Mouse (Mus musculus) limb, embryonic 15.5 days (tissue): Measurements from ENCODE around the gene Olfr1019. TPM values are rescaled to one million over a fixed set of nuclear protein-coding genes. Genes with fewer than 3 reads are reported as not detected.

ENCODE experiments used
- ATAC-seq: fragments of 200-750 bp; cut with Nextera tagmentation; 2 replicates; pipeline ENCODE4 v1.8.0; 2017; ENCODE audit warnings: low read depth, moderate TSS enrichment; ENCODE audit not compliant: insufficient number of reproducible peaks, low FRiP score, low TSS enrichment
- H3K27ac ChIP-seq: fragments of 300-500 bp; sonication (generic); 2 replicates; pipeline ENCODE4 v1.5.1; 2015; ENCODE audit warnings: moderate library complexity, mild to moderate bottlenecking, inconsistent platforms
- H3K27me3 ChIP-seq: fragments of 300-500 bp; sonication (generic); 2 replicates; pipeline ENCODE4 v1.6.1; 2015; ENCODE audit warnings: inconsistent platforms
- H3K36me3 ChIP-seq: fragments of 300-500 bp; sonication (generic); 2 replicates; pipeline ENCODE4 v1.6.1; 2015; ENCODE audit warnings: inconsistent platforms
- H3K4me1 ChIP-seq: fragments of 300-500 bp; sonication (generic); 2 replicates; pipeline ENCODE4 v1.6.1; 2015; ENCODE audit warnings: inconsistent platforms
- H3K4me2 ChIP-seq: fragments of 300-500 bp; sonication (generic); 2 replicates; pipeline ENCODE4 v1.6.1; 2015; ENCODE audit warnings: mild to moderate bottlenecking, inconsistent platforms
- H3K4me3 ChIP-seq: fragments of 300-500 bp; sonication (generic); 2 replicates; pipeline ENCODE4 v1.5.1; 2015; ENCODE audit warnings: mild to moderate bottlenecking, inconsistent platforms
- H3K9ac ChIP-seq: fragments of 300-500 bp; sonication (generic); 2 replicates; pipeline ENCODE4 v1.6.1; 2015; ENCODE audit warnings: inconsistent platforms
- H3K9me3 ChIP-seq: fragments of 300-500 bp; sonication (generic); 2 replicates; pipeline ENCODE4 v1.6.1; 2016; ENCODE audit warnings: inconsistent platforms
- WGBS: fragments of 180-500 bp; shearing (Covaris S2); methylation state at CpG from one replicate; pipeline ENCODE4 v1.1.7; 2015; 5-methylcytosine and 5-hydroxymethylcytosine counted together
- polyA plus RNA-seq: library from polyadenylated mRNA; unstranded; fragments of >200 nt; fragmentation: Nextera tagmentation; extraction: Ambion mirVana; gene quantifications from 2 replicates; pipeline ENCODE4 v1.2.1, GENCODE M21; 2015

The Olfr1019 gene
- not detected in 2 replicates for polyA plus RNA-seq

DNA sequence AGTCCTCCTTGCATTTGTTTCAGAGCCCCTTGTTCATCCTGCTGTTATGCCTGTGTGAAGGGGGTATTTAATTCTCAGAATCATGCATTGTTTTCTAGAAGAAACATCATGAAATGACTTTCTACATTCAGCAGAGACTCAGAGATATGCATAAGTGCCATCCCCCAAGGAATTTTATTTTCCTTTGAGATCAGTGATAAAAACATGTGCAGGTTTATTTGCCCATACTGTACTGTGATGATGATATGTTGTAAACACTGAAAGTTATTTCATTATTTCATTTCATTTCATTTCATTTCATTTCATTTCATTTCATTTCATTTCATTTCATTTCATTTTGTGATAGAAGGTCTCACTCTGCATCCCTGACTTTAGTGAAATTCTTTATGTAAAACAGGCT is at the start of gene Olfr1019:
Gene Olfr1019 (minus strand): TSS at position 101 of the 400 bp plus-strand sequence.
- no peak within 1 kb of the TSS for H3K27ac ChIP-seq

GRCm38 (mm10) chr2:85885340-85885739 is 40.1 kb upstream of the Olfr1019 start, which contains the start of gene Olfr1023:
Gene Olfr1023, plus strand, starts transcription at chr2:85885640.
- H3K4me1 ChIP-seq: no peaks in the 10 kb centered on the region
- no peak within 1 kb of the TSS for H3K27ac ChIP-seq
- H3K27me3 ChIP-seq: no peaks in the 10 kb centered on the region
- no peak for ATAC-seq
- H3K4me3 ChIP-seq: no peak within 1 kb of the TSS
- no peaks in the 10 kb centered on the region for H3K9me3 ChIP-seq
- WGBS: 79% methylated on average over 2 of the region's 2 CpGs
- H3K36me3 ChIP-seq: no peaks in the 10 kb centered on the region
- H3K9ac ChIP-seq: no peak within 1 kb of the TSS
- no peak within 1 kb of the TSS for H3K4me2 ChIP-seq

More for the DNA sequence above, at the start of gene Olfr1019:
- Histone ChIP-seq H3K4me2 (no peak within 1 kb of the TSS), H3K27me3 (no peaks in the 10 kb centered on the region), H3K4me3 (no peak within 1 kb of the TSS), H3K9ac (no peak within 1 kb of the TSS), H3K36me3 (no peaks in the 10 kb centered on the region), H3K4me1 (no peaks in the 10 kb centered on the region), H3K9me3 (no peaks in the 10 kb centered on the region)
- ATAC-seq: no peak

DNA sequence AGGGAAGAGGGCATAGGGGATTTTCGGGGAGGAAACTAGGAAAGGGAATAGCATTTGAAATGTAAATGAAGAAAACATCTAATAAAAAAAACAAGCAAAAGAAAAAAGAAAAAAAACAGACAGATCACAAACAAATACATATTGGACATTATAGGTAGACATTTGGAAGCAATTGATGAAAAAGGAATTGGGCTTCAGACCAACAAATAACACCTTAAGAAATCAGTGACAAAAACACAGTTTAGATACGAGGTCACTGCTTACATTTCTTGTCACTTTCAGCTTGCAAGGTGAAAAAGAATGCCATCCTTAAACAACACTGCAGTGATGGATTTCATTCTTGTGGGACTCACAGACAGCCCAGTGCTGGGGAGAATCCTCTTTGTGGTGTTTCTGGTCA is 23.0 kb upstream of the Olfr1019 start, which contains the start of gene Olfr1022:
Gene Olfr1022 (plus strand): TSS at position 301 of the 400 bp plus-strand sequence.
- H3K4me3 ChIP-seq: no peak within 1 kb of the TSS
- H3K27ac ChIP-seq: no peak within 1 kb of the TSS
- H3K4me2 ChIP-seq: no peak within 1 kb of the TSS
- no peaks in the 10 kb centered on the region for H3K4me1 ChIP-seq
- H3K9me3 ChIP-seq: no peaks in the 10 kb centered on the region
- no peaks in the 10 kb centered on the region for H3K36me3 ChIP-seq
- H3K27me3 ChIP-seq: no peaks in the 10 kb centered on the region
- no peak within 1 kb of the TSS for H3K9ac ChIP-seq
- WGBS: 43% methylated on average over 2 of the region's 2 CpGs
- ATAC-seq: no peak

GRCm38 (mm10) chr2:85846730-85847129 is 1.4 kb upstream of the Olfr1019 start, which contains the start of gene Olfr1020:
Gene Olfr1020, plus strand, starts transcription at chr2:85847030.
- no peak for ATAC-seq
- 75% methylated on average over 1 of the region's 1 CpGs for WGBS
- no peaks in the 10 kb centered on the region for H3K36me3 ChIP-seq
- H3K4me1 ChIP-seq: no peaks in the 10 kb centered on the region
- no peak within 1 kb of the TSS for H3K27ac ChIP-seq
- H3K9ac ChIP-seq: no peak within 1 kb of the TSS
- no peaks in the 10 kb centered on the region for H3K27me3 ChIP-seq
- no peaks in the 10 kb centered on the region for H3K9me3 ChIP-seq
- no peak within 1 kb of the TSS for H3K4me3 ChIP-seq
- H3K4me2 ChIP-seq: no peak within 1 kb of the TSS

DNA sequence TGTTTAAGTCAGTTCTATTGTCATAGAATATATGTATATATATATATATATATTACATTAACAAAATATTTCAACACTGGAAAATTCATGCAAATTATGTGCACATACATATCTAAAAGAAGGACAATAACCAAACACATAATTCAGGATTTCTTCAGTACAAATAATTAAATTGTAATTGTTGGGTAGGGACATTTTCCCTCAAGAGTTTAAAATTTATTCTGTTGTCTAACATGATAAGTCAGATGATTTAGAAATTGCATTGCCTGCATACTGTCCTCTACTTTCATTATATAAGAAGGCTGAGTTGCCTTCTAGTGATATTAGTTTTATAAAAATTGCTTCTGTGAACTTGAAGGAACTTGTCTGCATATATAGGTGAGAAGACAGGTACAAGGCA is 27.1 kb downstream of the Olfr1019 start, which contains the start of gene Olfr1018:
Gene Olfr1018 (plus strand): TSS at position 301 of the 400 bp plus-strand sequence.
- Histone ChIP-seq H3K27ac (no peak within 1 kb of the TSS), H3K4me1 (no peaks in the 10 kb centered on the region), H3K27me3 (no peaks in the 10 kb centered on the region), H3K4me3 (no peak within 1 kb of the TSS), H3K4me2 (no peak within 1 kb of the TSS), H3K9me3 (no peaks in the 10 kb centered on the region), H3K9ac (no peak within 1 kb of the TSS), H3K36me3 (no peaks in the 10 kb centered on the region)
- ATAC-seq: no peak

GRCm38 (mm10) chr2:85804501-85804900 is 40.8 kb downstream of the Olfr1019 start:
- Histone ChIP-seq H3K4me2 (no peak overlapping the region), H3K4me3 (no peak overlapping the region), H3K9ac (no peak overlapping the region), H3K9me3 (no peaks in the 10 kb centered on the region), H3K36me3 (no peaks in the 10 kb centered on the region), H3K27ac (no peak overlapping the region), H3K4me1 (no peaks in the 10 kb centered on the region), H3K27me3 (no peaks in the 10 kb centered on the region)
- 53% methylated on average over 4 of the region's 4 CpGs for WGBS
- no peak for ATAC-seq

DNA sequence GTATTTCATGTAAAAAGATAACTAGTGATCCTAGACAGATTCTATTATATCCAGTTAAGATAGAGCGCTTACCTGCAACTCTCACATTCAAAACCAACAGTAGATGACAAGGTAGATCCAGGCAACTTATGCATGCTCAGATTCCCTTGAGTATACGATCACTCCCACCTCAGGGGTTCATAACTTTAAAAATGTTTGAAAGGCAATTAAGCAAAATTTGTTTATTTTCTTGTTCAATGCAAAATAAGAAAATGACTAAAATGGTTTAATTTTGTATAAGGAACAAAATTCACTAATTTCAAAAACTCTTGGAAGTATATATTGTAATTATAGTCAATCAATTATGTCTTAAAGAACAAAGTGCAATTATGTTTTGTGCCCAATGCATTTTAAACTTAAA is 42.8 kb downstream of the Olfr1019 start, which contains the start of gene Olfr1016:
Gene Olfr1016 (minus strand): TSS at position 101 of the 400 bp plus-strand sequence.
- H3K36me3 ChIP-seq: no peaks in the 10 kb centered on the region
- no peak for ATAC-seq
- 89% methylated on average over 2 of the region's 2 CpGs for WGBS
- no peak within 1 kb of the TSS for H3K4me2 ChIP-seq
- no peaks in the 10 kb centered on the region for H3K27me3 ChIP-seq
- no peak within 1 kb of the TSS for H3K9ac ChIP-seq
- H3K4me1 ChIP-seq: no peaks in the 10 kb centered on the region
- H3K27ac ChIP-seq: no peak within 1 kb of the TSS
- no peaks in the 10 kb centered on the region for H3K9me3 ChIP-seq
- H3K4me3 ChIP-seq: no peak within 1 kb of the TSS

GRCm38 (mm10) chr2:85792331-85792730 is 53.0 kb downstream of the Olfr1019 start:
- H3K4me2 ChIP-seq: no peak overlapping the region
- H3K27ac ChIP-seq: no peak overlapping the region
- no peaks in the 10 kb centered on the region for H3K9me3 ChIP-seq
- no peak overlapping the region for H3K9ac ChIP-seq
- no peak overlapping the region for H3K4me3 ChIP-seq
- no peaks in the 10 kb centered on the region for H3K4me1 ChIP-seq
- 70% methylated on average over 2 of the region's 2 CpGs for WGBS
- H3K27me3 ChIP-seq: no peaks in the 10 kb centered on the region
- ATAC-seq: no peak
- H3K36me3 ChIP-seq: no peaks in the 10 kb centered on the region

Other genes with a start within 250 kb of the Olfr1019 start
- not detected in 2 replicates for gene Olfr1000, start 233.6 kb downstream of the Olfr1019 start, polyA plus RNA-seq
- gene Olfr1002, start 194.8 kb downstream of the Olfr1019 start, polyA plus RNA-seq: not detected in 2 replicates
- gene Olfr154, start 181.0 kb downstream of the Olfr1019 start, polyA plus RNA-seq: not detected in 2 replicates
- gene Olfr1006, start 166.7 kb downstream of the Olfr1019 start, polyA plus RNA-seq: not detected in 2 replicates
- not detected in 2 replicates for gene Olfr1008, start 156.1 kb downstream of the Olfr1019 start, polyA plus RNA-seq
- not detected in 2 replicates for gene Olfr1009, start 130.1 kb downstream of the Olfr1019 start, polyA plus RNA-seq
- gene Olfr1012, start 82.7 kb downstream of the Olfr1019 start, polyA plus RNA-seq: not detected in 2 replicates
- not detected in 2 replicates for gene Olfr1013, start 78.4 kb downstream of the Olfr1019 start, polyA plus RNA-seq
- gene Olfr1014, start 72.8 kb downstream of the Olfr1019 start, polyA plus RNA-seq: not detected in 2 replicates
- not detected in 2 replicates for gene Olfr1015, start 63.5 kb downstream of the Olfr1019 start, polyA plus RNA-seq
- gene Olfr1016, start 42.9 kb downstream of the Olfr1019 start, polyA plus RNA-seq: not detected in 2 replicates
- gene Olfr1018, start 27.0 kb downstream of the Olfr1019 start, polyA plus RNA-seq: not detected in 2 replicates
- not detected in 2 replicates for gene Olfr1020, start 1.5 kb upstream of the Olfr1019 start, polyA plus RNA-seq
- not detected in 2 replicates for gene Olfr1022, start 23.1 kb upstream of the Olfr1019 start, polyA plus RNA-seq
- gene Olfr1023, start 40.2 kb upstream of the Olfr1019 start, polyA plus RNA-seq: not detected in 2 replicates
- gene Olfr1024, start 59.6 kb upstream of the Olfr1019 start, polyA plus RNA-seq: not detected in 2 replicates
- gene Olfr1025-ps1, start 69.7 kb upstream of the Olfr1019 start, polyA plus RNA-seq: not detected in 2 replicates
- not detected in 2 replicates for gene Olfr1026, start 76.1 kb upstream of the Olfr1019 start, polyA plus RNA-seq
- not detected in 2 replicates for gene Olfr1028, start 105.0 kb upstream of the Olfr1019 start, polyA plus RNA-seq
- not detected in 2 replicates for gene Olfr1029, start 128.4 kb upstream of the Olfr1019 start, polyA plus RNA-seq
- not detected in 2 replicates for gene Olfr1030, start 133.8 kb upstream of the Olfr1019 start, polyA plus RNA-seq
- gene Olfr1031, start 144.8 kb upstream of the Olfr1019 start, polyA plus RNA-seq: not detected in 2 replicates
- not detected in 2 replicates for gene Olfr1032, start 160.1 kb upstream of the Olfr1019 start, polyA plus RNA-seq
- gene Olfr1033, start 175.2 kb upstream of the Olfr1019 start, polyA plus RNA-seq: 1.6 TPM in 2 replicates
- 0.04 TPM in 1 of 2 replicates, not detected in the other for gene Olfr1034, start 200.4 kb upstream of the Olfr1019 start, polyA plus RNA-seq
- gene Olfr1036, start 228.5 kb upstream of the Olfr1019 start, polyA plus RNA-seq: not detected in 2 replicates
- gene Olfr1037, start 241.9 kb upstream of the Olfr1019 start, polyA plus RNA-seq: not detected in 2 replicates